Mouse (Mus musculus) lung, postnatal 4 days (tissue): ENCODE measurements around the gene Afmid.
A peak's percentile ranks its signal among the peaks of the same experiment; 100 is the strongest.
"Not testable (repeated sequence)": the region's sequence is repeated elsewhere in the genome, so short reads cannot be mapped to it uniquely, and the experiment has no call there.

Experiments
- DNase-seq, 2 experiments: peaks; one replicate each; pipeline ENCODE4 v3.0.0; 2021

Gene Afmid

GRCm38 (mm10) chr11:117826916-117827315 lies 1.2 kb downstream of the Afmid start:
- no peak for DNase-seq

GRCm38 (mm10) chr11:117827386-117827785 lies 1.7 kb downstream of the Afmid start:
- no peak for DNase-seq

GRCm38 (mm10) chr11:117828149-117828887 lies 2.6 kb downstream of the Afmid start:
- DNase-seq, result peak; percentile 66 to 79

GRCm38 (mm10) chr11:117828888-117829604 lies 3.3 kb downstream of the Afmid start:
- peak; percentile 58 to 67 for DNase-seq

- DNase-seq, result peak; percentile 56 to 57
Observed at GRCm38 (mm10) chr11:117829671-117830215, 4.0 kb downstream of the Afmid start.

- peak; percentile 59 to 70 for DNase-seq
Observed at GRCm38 (mm10) chr11:117830401-117830800, 4.7 kb downstream of the Afmid start.

- DNase-seq, result peak; percentile 80 to 88
Observed at GRCm38 (mm10) chr11:117832086-117832969, 6.6 kb downstream of the Afmid start.

- not testable (repeated sequence) for DNase-seq
Observed at GRCm38 (mm10) chr11:117833509-117833908, 7.8 kb downstream of the Afmid start.

GRCm38 (mm10) chr11:117834086-117834485 lies 8.4 kb downstream of the Afmid start:
- DNase-seq, result no peak

GRCm38 (mm10) chr11:117836306-117836705 lies 10.6 kb downstream of the Afmid start:
- DNase-seq, result peak; percentile 46 to 72

GRCm38 (mm10) chr11:117838572-117838971 lies 12.8 kb downstream of the Afmid start:
- DNase-seq, result no peak

- DNase-seq, result no peak
Observed at GRCm38 (mm10) chr11:117839021-117839420, 13.3 kb downstream of the Afmid start.

GRCm38 (mm10) chr11:117840910-117841309 lies 15.2 kb downstream of the Afmid start:
- DNase-seq, result no peak

GRCm38 (mm10) chr11:117843434-117843833 lies 17.7 kb downstream of the Afmid start:
- DNase-seq, result no peak

- DNase-seq, result no peak
Observed at GRCm38 (mm10) chr11:117844997-117845396, 19.3 kb downstream of the Afmid start.

GRCm38 (mm10) chr11:117845651-117846050 lies 19.9 kb downstream of the Afmid start:
- no peak for DNase-seq

- DNase-seq, result no peak
Observed at GRCm38 (mm10) chr11:117846640-117847039, 20.9 kb downstream of the Afmid start.

- no peak for DNase-seq
Observed at GRCm38 (mm10) chr11:117847593-117848215, 22.0 kb downstream of the Afmid start.

- peak; percentile 67 to 68 for DNase-seq
Observed at GRCm38 (mm10) chr11:117848271-117848984, 22.7 kb downstream of the Afmid start.

- DNase-seq, result peak; percentile 98 to 99
Observed at GRCm38 (mm10) chr11:117848985-117849671, 23.4 kb downstream of the Afmid start, which contains the start of gene Birc5. Gene Birc5 (plus strand): TSS chr11:117849251.

GRCm38 (mm10) chr11:117852875-117853274 lies 27.2 kb downstream of the Afmid start:
- DNase-seq, result no peak
